Mouse (Mus musculus): Measurements from ENCODE around the gene Klhl35. TPM values are rescaled to one million over a fixed set of nuclear protein-coding genes. Genes with fewer than 3 reads are reported as not detected.

The Klhl35 gene
- polyA plus RNA-seq, 1 experiment: 0.16 TPM

GRCm38 (mm10) chr7:99449063-99449462 lies 16.7 kb upstream of the Klhl35 start:
- Histone ChIP-seq H3K36me3 (ENCODE audit: control insufficient read depth, insufficient read depth, low read length) (no peaks in the 10 kb centered on the region), H3K4me3 (ENCODE audit: insufficient read depth, low read depth, low read length) (no peak overlapping the region), H3K27me3 (replicated peaks; ENCODE audit: control insufficient read depth, insufficient read depth, low read length) (no peaks in the 10 kb centered on the region), H3K27ac (ENCODE audit: insufficient read depth, low read depth, low read length) (no peak overlapping the region), H3K4me1 (ENCODE audit: control insufficient read depth, insufficient read depth, low read length) (no peaks in the 10 kb centered on the region)
- 69% methylated on average over 8 of the region's 8 CpGs for WGBS
- DNase-seq: no peak
- TF ChIP-seq CTCF (conservative IDR thresholded peaks at IDR 0.05; ENCODE audit: insufficient read depth, insufficient read length, low read depth, low read length) (no peak), POLR2A (IDR thresholded peaks at IDR 0.05; ENCODE audit: low read depth, low read length) (no peak)

DNA sequence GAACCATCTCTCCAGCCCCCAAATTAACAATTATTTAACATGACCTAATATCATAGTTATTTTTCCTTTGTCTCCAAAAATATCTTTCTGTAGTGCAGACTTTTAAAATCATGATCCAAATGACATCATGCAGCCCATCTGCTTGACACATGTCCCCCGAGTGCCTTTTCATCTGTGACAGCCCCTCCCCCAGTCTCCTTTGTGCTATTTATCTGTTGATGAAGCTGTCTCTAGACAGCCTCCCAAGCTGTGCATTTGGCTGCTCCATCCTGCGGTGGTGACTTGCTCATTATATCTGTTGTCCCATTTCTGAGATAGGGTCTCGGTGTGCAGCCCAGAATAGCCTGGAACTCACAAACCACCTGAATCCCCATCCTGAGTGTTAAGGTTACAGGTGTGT lies 16.1 kb upstream of the Klhl35 start:
- DNase-seq: no peak
- Histone ChIP-seq H3K27ac (ENCODE audit: insufficient read depth, low read depth, low read length) (no peak overlapping the region), H3K27me3 (replicated peaks; ENCODE audit: control insufficient read depth, insufficient read depth, low read length) (no peaks in the 10 kb centered on the region), H3K36me3 (ENCODE audit: control insufficient read depth, insufficient read depth, low read length) (no peaks in the 10 kb centered on the region), H3K4me3 (ENCODE audit: insufficient read depth, low read depth, low read length) (no peak overlapping the region), H3K4me1 (ENCODE audit: control insufficient read depth, insufficient read depth, low read length) (no peaks in the 10 kb centered on the region)
- 73% methylated on average over 3 of the region's 3 CpGs for WGBS
- TF ChIP-seq POLR2A (IDR thresholded peaks at IDR 0.05; ENCODE audit: low read depth, low read length): no peak
- TF ChIP-seq CTCF (conservative IDR thresholded peaks at IDR 0.05; ENCODE audit: insufficient read depth, insufficient read length, low read depth, low read length): no peak

DNA sequence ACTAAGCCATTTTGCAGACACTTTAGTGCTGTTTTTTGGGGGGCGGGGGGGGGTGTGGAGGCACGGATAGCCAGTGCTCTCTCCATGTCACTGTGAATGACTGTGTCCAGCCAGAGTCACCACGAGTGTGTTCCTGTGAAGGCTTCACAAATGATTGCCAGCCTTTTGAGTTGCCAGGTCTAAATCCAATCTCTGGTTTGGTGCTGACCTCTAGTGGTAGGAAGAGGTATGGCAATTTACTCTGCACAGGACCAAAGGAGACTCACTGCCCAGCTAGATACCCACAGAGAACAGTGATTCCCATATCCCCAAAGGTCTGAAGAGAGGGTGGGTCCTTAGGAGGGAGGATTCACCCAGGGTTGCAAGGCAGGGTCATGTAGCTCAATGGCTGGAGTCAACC lies 15.1 kb upstream of the Klhl35 start:
- Histone ChIP-seq H3K27me3 (replicated peaks; ENCODE audit: control insufficient read depth, insufficient read depth, low read length) (no peaks in the 10 kb centered on the region), H3K4me3 (ENCODE audit: insufficient read depth, low read depth, low read length) (no peak overlapping the region), H3K36me3 (ENCODE audit: control insufficient read depth, insufficient read depth, low read length) (no peaks in the 10 kb centered on the region), H3K4me1 (ENCODE audit: control insufficient read depth, insufficient read depth, low read length) (no peaks in the 10 kb centered on the region), H3K27ac (ENCODE audit: insufficient read depth, low read depth, low read length) (no peak overlapping the region)
- TF ChIP-seq POLR2A (IDR thresholded peaks at IDR 0.05; ENCODE audit: low read depth, low read length) (no peak), CTCF (conservative IDR thresholded peaks at IDR 0.05; ENCODE audit: insufficient read depth, insufficient read length, low read depth, low read length) (peak; percentile 83)
- 1% methylated on average over 3 of the region's 3 CpGs for WGBS
- peak; percentile 88 for DNase-seq

DNA sequence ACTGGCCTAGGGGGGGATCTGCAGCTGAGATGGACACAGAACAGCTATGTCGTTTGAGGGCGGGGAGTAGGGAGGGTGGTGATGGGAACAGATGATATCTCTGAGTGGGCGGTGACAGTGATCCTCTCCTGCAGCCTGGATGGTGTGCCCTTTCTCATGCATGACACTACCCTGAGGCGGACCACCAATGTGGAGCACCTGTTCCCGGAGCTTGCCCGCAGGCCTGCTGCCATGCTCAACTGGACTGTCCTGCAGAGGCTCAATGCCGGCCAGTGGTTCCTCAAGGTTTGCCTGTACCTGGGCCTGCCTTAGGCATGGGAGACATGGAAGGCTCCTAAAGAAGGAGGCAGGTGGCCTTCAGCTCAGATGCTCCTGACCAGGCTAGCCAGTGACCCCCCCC lies 12.9 kb upstream of the Klhl35 start:
- Histone ChIP-seq H3K36me3 (ENCODE audit: control insufficient read depth, insufficient read depth, low read length) (no peaks in the 10 kb centered on the region), H3K4me1 (ENCODE audit: control insufficient read depth, insufficient read depth, low read length) (no peaks in the 10 kb centered on the region), H3K27me3 (replicated peaks; ENCODE audit: control insufficient read depth, insufficient read depth, low read length) (no peaks in the 10 kb centered on the region), H3K4me3 (ENCODE audit: insufficient read depth, low read depth, low read length) (no peak overlapping the region), H3K27ac (ENCODE audit: insufficient read depth, low read depth, low read length) (no peak overlapping the region)
- WGBS: 81% methylated on average over 7 of the region's 7 CpGs
- DNase-seq: no peak
- TF ChIP-seq POLR2A (IDR thresholded peaks at IDR 0.05; ENCODE audit: low read depth, low read length) (no peak), CTCF (conservative IDR thresholded peaks at IDR 0.05; ENCODE audit: insufficient read depth, insufficient read length, low read depth, low read length) (no peak)

DNA sequence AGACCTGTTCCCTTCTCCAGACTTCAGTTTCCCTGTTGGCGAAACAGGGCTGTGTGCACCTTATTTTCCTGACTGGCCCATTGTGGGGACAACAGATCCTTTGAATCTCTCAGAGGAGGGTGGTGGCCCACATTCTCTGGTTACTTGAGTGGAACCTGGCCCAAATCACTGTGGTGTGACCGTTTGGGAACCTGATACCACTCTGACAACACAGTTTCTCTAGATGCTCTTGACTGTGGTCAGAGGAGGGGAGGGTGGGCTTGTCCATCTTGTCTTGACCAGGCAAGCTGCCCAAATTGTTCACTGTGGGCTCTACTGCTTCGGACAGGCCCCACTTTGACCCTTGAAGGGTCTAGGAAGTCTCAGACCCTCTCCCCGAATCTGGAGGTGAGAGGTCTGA lies 11.8 kb upstream of the Klhl35 start:
- H3K4me3 ChIP-seq (ENCODE audit: insufficient read depth, low read depth, low read length): no peak overlapping the region
- no peaks in the 10 kb centered on the region for H3K27me3 ChIP-seq (replicated peaks; ENCODE audit: control insufficient read depth, insufficient read depth, low read length)
- H3K27ac ChIP-seq (ENCODE audit: insufficient read depth, low read depth, low read length): no peak overlapping the region
- TF ChIP-seq CTCF (conservative IDR thresholded peaks at IDR 0.05; ENCODE audit: insufficient read depth, insufficient read length, low read depth, low read length): no peak
- no peak for TF ChIP-seq POLR2A (IDR thresholded peaks at IDR 0.05; ENCODE audit: low read depth, low read length)
- WGBS: 60% methylated on average over 4 of the region's 4 CpGs
- DNase-seq: no peak
- H3K4me1 ChIP-seq (ENCODE audit: control insufficient read depth, insufficient read depth, low read length): no peaks in the 10 kb centered on the region
- no peaks in the 10 kb centered on the region for H3K36me3 ChIP-seq (ENCODE audit: control insufficient read depth, insufficient read depth, low read length)

DNA sequence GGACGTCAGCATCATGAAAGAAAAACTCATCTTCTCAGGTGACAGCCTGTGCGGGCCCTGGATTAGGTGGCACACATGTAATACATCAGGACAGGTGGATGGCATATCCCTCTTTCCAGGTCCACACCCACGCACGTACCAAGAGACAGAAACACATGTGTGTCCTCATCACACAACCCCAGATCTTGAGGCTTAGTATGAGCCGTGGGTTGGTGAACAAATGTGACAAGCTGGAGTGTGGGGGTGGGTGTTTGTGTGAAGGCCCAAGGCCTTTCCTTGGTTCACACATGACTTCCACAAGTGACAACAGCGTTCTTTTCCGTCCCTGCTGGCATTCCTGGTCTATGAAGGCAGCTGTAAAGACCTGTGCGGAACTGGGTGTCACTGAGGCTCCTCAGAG lies 7.0 kb upstream of the Klhl35 start:
- no peaks in the 10 kb centered on the region for H3K4me1 ChIP-seq (ENCODE audit: control insufficient read depth, insufficient read depth, low read length)
- no peaks in the 10 kb centered on the region for H3K36me3 ChIP-seq (ENCODE audit: control insufficient read depth, insufficient read depth, low read length)
- TF ChIP-seq POLR2A (IDR thresholded peaks at IDR 0.05; ENCODE audit: low read depth, low read length) (no peak), CTCF (conservative IDR thresholded peaks at IDR 0.05; ENCODE audit: insufficient read depth, insufficient read length, low read depth, low read length) (no peak)
- no peaks in the 10 kb centered on the region for H3K27me3 ChIP-seq (replicated peaks; ENCODE audit: control insufficient read depth, insufficient read depth, low read length)
- no peak overlapping the region for H3K27ac ChIP-seq (ENCODE audit: insufficient read depth, low read depth, low read length)
- no peak for DNase-seq
- no peak overlapping the region for H3K4me3 ChIP-seq (ENCODE audit: insufficient read depth, low read depth, low read length)
- WGBS: 90% methylated on average over 8 of the region's 8 CpGs

GRCm38 (mm10) chr7:99459888-99460652 lies 5.7 kb upstream of the Klhl35 start:
- DNase-seq: no peak
- Histone ChIP-seq H3K36me3 (ENCODE audit: control insufficient read depth, insufficient read depth, low read length) (no peaks in the 10 kb centered on the region), H3K27ac (ENCODE audit: insufficient read depth, low read depth, low read length) (no peak overlapping the region), H3K4me1 (ENCODE audit: control insufficient read depth, insufficient read depth, low read length) (no peaks in the 10 kb centered on the region), H3K4me3 (ENCODE audit: insufficient read depth, low read depth, low read length) (no peak overlapping the region), H3K27me3 (replicated peaks; ENCODE audit: control insufficient read depth, insufficient read depth, low read length) (no peaks in the 10 kb centered on the region)
- WGBS: 92% methylated on average over 15 of the region's 15 CpGs
- TF ChIP-seq CTCF (conservative IDR thresholded peaks at IDR 0.05; ENCODE audit: insufficient read depth, insufficient read length, low read depth, low read length) (no peak), POLR2A (IDR thresholded peaks at IDR 0.05; ENCODE audit: low read depth, low read length) (no peak)
